Mouse (Mus musculus) limb, embryonic 14.5 days (tissue): ENCODE measurements around the gene Gm5797. TPM values are rescaled to one million over a fixed set of nuclear protein-coding genes. Genes with fewer than 3 reads are reported as not detected.
"Not testable (repeated sequence)": the region's sequence is repeated elsewhere in the genome, so short reads cannot be mapped to it uniquely, and the experiment has no call there.

Experiments
- ATAC-seq: fragments of 200-750 bp; cut with Nextera tagmentation; 2 replicates; pipeline ENCODE4 v1.8.0; 2017; ENCODE audit warnings: low read depth, moderate number of reproducible peaks, moderate TSS enrichment; ENCODE audit not compliant: low FRiP score
- DNase-seq: peaks from one replicate; pipeline ENCODE4 v3.0.0-alpha.2; 2015; ENCODE audit warnings: low spot score
- H3K27ac ChIP-seq: fragments of 300-500 bp; sonication (generic); replicated peaks from 2 replicates; pipeline ENCODE4 v1.5.1; 2014; ENCODE audit warnings: low read depth, mild to moderate bottlenecking, low read length, moderate library complexity, mixed read lengths
- H3K27me3 ChIP-seq: fragments of 300-500 bp; sonication (generic); 2 replicates; pipeline ENCODE4 v1.6.1; 2014; ENCODE audit warnings: low read length, mixed read lengths; ENCODE audit not compliant: control insufficient read depth, insufficient read depth
- H3K36me3 ChIP-seq: fragments of 300-500 bp; sonication (generic); 2 replicates; pipeline ENCODE4 v1.6.1; 2014; ENCODE audit warnings: mild to moderate bottlenecking, low read length, moderate library complexity, mixed read lengths; ENCODE audit not compliant: control insufficient read depth, insufficient read depth
- H3K4me1 ChIP-seq: fragments of 300-500 bp; sonication (generic); 2 replicates; pipeline ENCODE4 v1.6.1; 2014; ENCODE audit warnings: antibody characterized with exemption, low read length, mixed read lengths; ENCODE audit not compliant: control insufficient read depth, insufficient read depth
- H3K4me2 ChIP-seq: fragments of 300-500 bp; sonication (generic); replicated peaks from 2 replicates; pipeline ENCODE4 v1.6.1; 2014; ENCODE audit warnings: low read depth, mild to moderate bottlenecking, low read length, moderate library complexity; ENCODE audit not compliant: severe bottlenecking
- H3K4me3 ChIP-seq: fragments of 300-500 bp; sonication (generic); replicated peaks from 2 replicates; pipeline ENCODE4 v1.5.1; 2014; ENCODE audit warnings: low read length
- H3K9ac ChIP-seq: fragments of 300-500 bp; sonication (generic); 2 replicates; pipeline ENCODE4 v1.6.1; 2014; ENCODE audit warnings: mild to moderate bottlenecking, low read depth, low read length, moderate library complexity; ENCODE audit not compliant: severe bottlenecking
- H3K9me3 ChIP-seq: fragments of 300-500 bp; sonication (generic); 2 replicates; pipeline ENCODE4 v1.6.1; 2016; ENCODE audit warnings: low read length; ENCODE audit not compliant: control insufficient read depth
- WGBS: fragments of 180-500 bp; shearing (Covaris S2); extraction: QIAGEN DNeasy Blood & Tissue Kit; methylation state at CpG from one replicate; pipeline ENCODE4 v1.1.7; 2014; 5-methylcytosine and 5-hydroxymethylcytosine counted together
- polyA plus RNA-seq, 2 experiments: library from polyadenylated mRNA; depleted of rRNA in 1 of 2; stranded (reverse) in 1 of 2; unstranded in 1 of 2; fragments of >200 nt; fragmentation: Nextera tagmentation in 1 of 2; extraction: Ambion mirVana in 1 of 2; gene quantifications; 2 replicates each; pipeline versions ENCODE4 v1.2.1 to v1.2.3; 2012 to 2014

The Gm5797 gene
- polyA plus RNA-seq (2012; rRNA removed) (not detected in 2 replicates), polyA plus RNA-seq (2014; fragmentation: Nextera tagmentation; extraction: Ambion mirVana) (not detected in 2 replicates)

GRCm38 (mm10) chr14:7332295-7332694 lies at the start of gene Gm5797:
Gene Gm5797 (minus strand): TSS chr14:7332395.
- H3K36me3 ChIP-seq, H3K4me1 ChIP-seq, H3K9ac ChIP-seq, H3K4me2 ChIP-seq, ATAC-seq, H3K27ac ChIP-seq, H3K9me3 ChIP-seq, H3K4me3 ChIP-seq, H3K27me3 ChIP-seq, DNase-seq: not testable (repeated sequence)
- WGBS = no CpG with 5 or more reads among the region's 1 CpGs

DNA sequence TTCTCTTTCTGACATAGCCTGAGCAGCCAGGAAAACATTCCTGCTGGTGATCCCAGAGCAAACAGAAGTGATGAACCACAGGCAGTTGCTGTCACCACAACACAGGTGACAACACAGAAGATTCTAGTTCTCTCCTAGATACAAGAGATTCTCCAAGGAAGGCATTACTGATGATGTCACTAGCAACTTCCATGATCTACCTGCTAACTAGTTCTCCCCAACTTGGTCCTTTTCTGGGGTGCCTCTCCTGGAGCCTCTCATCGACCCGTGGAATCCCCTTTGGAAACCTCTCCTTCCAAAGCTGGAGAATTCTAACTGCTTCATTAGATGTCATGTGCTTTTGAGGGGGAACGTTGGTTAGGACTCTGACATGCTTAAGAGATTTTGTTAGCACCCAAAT lies 32.8 kb upstream of the Gm5797 start, which contains the start of gene Gm8374:
Gm8374 (minus strand) TSS at position 101 of the 400 bp plus-strand sequence.
- H3K9me3 ChIP-seq, ATAC-seq, H3K27ac ChIP-seq, H3K27me3 ChIP-seq, DNase-seq, H3K9ac ChIP-seq, H3K4me3 ChIP-seq, H3K36me3 ChIP-seq, H3K4me1 ChIP-seq, H3K4me2 ChIP-seq: not testable (repeated sequence)
- WGBS = 75% methylated on average over 3 of the region's 3 CpGs

DNA sequence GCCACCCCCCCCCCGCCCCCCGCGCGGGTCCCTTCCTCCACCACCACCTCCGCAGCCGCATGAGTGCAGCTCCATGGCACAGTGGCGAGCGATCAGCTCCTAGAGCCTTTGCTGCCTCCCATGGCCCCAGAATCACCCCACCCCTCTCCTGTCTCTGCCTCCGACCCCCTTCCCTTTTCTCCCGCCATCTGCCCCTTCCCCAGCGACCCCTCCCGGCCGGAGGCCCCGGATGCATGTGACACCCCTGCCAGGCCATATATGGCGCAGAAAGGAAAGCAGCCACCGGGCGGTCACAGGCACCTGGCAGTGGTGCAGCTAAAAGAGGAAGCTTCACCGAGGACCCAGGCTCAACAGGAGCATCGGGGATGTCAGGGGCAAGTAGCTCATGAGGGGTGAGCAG lies 17.1 kb downstream of the Gm5797 start:
- WGBS = 2% methylated on average over 10 of the region's 19 CpGs
- Histone ChIP-seq H3K4me2 (peak overlapping the region; percentile 64), H3K4me3 (peak overlapping the region; percentile 44), H3K9ac (peak overlapping the region; percentile 55)
- not testable (repeated sequence) for H3K9me3 ChIP-seq, H3K27ac ChIP-seq, H3K27me3 ChIP-seq, H3K36me3 ChIP-seq, ATAC-seq, H3K4me1 ChIP-seq
- peak; percentile 2 for DNase-seq

DNA sequence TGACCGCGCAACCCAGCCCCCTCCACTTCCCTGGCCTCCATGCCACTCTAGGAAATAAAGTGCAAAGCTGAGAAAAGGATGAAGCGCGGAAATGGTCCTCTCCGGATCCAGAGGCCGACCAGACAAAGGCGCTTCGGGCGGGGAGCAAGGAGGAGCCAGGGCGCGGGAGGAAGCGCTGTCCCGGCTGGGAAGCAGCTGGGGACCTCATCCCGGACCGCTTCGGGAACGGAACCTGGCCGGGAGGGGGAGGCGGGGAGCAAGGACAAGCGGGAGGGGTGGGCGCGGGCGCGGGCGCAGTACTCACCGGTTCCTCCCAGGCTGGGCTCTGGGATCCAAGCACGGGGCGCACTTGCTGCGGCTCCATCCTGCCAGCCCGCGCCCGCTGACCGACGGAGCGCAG lies 17.5 kb downstream of the Gm5797 start, which contains the start of gene Gm3739:
Gm3739 (minus strand) TSS at position 389 of the 400 bp plus-strand sequence.
- DNase-seq, H3K9me3 ChIP-seq, ATAC-seq, H3K27me3 ChIP-seq, H3K36me3 ChIP-seq, H3K4me1 ChIP-seq, H3K27ac ChIP-seq: not testable (repeated sequence)
- WGBS = 0% methylated on average over 2 of the region's 35 CpGs
- Histone ChIP-seq H3K4me3 (peak within 1 kb of the TSS; percentile 44), H3K4me2 (peak within 1 kb of the TSS; percentile 64), H3K9ac (peak within 1 kb of the TSS; percentile 55)

Other genes with a start within 250 kb of the Gm5797 start
- gene Gm3696, start 231.8 kb downstream of the Gm5797 start, polyA plus RNA-seq (2012; rRNA removed) = 3.6 and 3.8 TPM in 2 replicates
- 1.6 and 1.8 TPM in 2 replicates for gene Gm3696, start 231.8 kb downstream of the Gm5797 start, polyA plus RNA-seq (2014; fragmentation: Nextera tagmentation; extraction: Ambion mirVana)
- not detected in 2 replicates for gene Gm6676, start 207.0 kb downstream of the Gm5797 start, polyA plus RNA-seq (2012; rRNA removed)
- gene Gm6676, start 207.0 kb downstream of the Gm5797 start, polyA plus RNA-seq (2014; fragmentation: Nextera tagmentation; extraction: Ambion mirVana) = not detected in 2 replicates
- gene Gm3512, start 157.9 kb downstream of the Gm5797 start, polyA plus RNA-seq (2012; rRNA removed) = 5.8 and 6.3 TPM in 2 replicates
- 4.8 and 4.9 TPM in 2 replicates for gene Gm3512, start 157.9 kb downstream of the Gm5797 start, polyA plus RNA-seq (2014; fragmentation: Nextera tagmentation; extraction: Ambion mirVana)
- gene Gm16434, start 137.9 kb downstream of the Gm5797 start, polyA plus RNA-seq (2012; rRNA removed) = not detected in 2 replicates
- gene Gm16434, start 137.9 kb downstream of the Gm5797 start, polyA plus RNA-seq (2014; fragmentation: Nextera tagmentation; extraction: Ambion mirVana) = not detected in 2 replicates
- not detected in 2 replicates for gene Gm3727, start 67.7 kb downstream of the Gm5797 start, polyA plus RNA-seq (2012; rRNA removed)
- not detected in 2 replicates for gene Gm3727, start 67.7 kb downstream of the Gm5797 start, polyA plus RNA-seq (2014; fragmentation: Nextera tagmentation; extraction: Ambion mirVana)
- gene Gm3739, start 17.3 kb downstream of the Gm5797 start, polyA plus RNA-seq (2012; rRNA removed) = 1.4 and 1.6 TPM in 2 replicates
- 0.51 and 0.85 TPM in 2 replicates for gene Gm3739, start 17.3 kb downstream of the Gm5797 start, polyA plus RNA-seq (2014; fragmentation: Nextera tagmentation; extraction: Ambion mirVana)
- not detected in 2 replicates for gene Gm8374, start 32.7 kb upstream of the Gm5797 start, polyA plus RNA-seq (2012; rRNA removed)
- not detected in 2 replicates for gene Gm8374, start 32.7 kb upstream of the Gm5797 start, polyA plus RNA-seq (2014; fragmentation: Nextera tagmentation; extraction: Ambion mirVana)
- not detected in 2 replicates for gene Gm3755, start 118.5 kb upstream of the Gm5797 start, polyA plus RNA-seq (2012; rRNA removed)
- gene Gm3755, start 118.5 kb upstream of the Gm5797 start, polyA plus RNA-seq (2014; fragmentation: Nextera tagmentation; extraction: Ambion mirVana) = not detected in 2 replicates
- 0.86 and 1.4 TPM in 2 replicates for gene Gm3752, start 151.4 kb upstream of the Gm5797 start, polyA plus RNA-seq (2012; rRNA removed)
- 0.21 and 0.94 TPM in 2 replicates for gene Gm3752, start 151.4 kb upstream of the Gm5797 start, polyA plus RNA-seq (2014; fragmentation: Nextera tagmentation; extraction: Ambion mirVana)
- 0.60 and 0.78 TPM in 2 replicates for gene Gm3558, start 236.2 kb upstream of the Gm5797 start, polyA plus RNA-seq (2012; rRNA removed)
- gene Gm3558, start 236.2 kb upstream of the Gm5797 start, polyA plus RNA-seq (2014; fragmentation: Nextera tagmentation; extraction: Ambion mirVana) = 0.41 and 0.96 TPM in 2 replicates